Comparison of ENCODE assay signal across 11 mouse cellular contexts in the genomic region with DNA sequence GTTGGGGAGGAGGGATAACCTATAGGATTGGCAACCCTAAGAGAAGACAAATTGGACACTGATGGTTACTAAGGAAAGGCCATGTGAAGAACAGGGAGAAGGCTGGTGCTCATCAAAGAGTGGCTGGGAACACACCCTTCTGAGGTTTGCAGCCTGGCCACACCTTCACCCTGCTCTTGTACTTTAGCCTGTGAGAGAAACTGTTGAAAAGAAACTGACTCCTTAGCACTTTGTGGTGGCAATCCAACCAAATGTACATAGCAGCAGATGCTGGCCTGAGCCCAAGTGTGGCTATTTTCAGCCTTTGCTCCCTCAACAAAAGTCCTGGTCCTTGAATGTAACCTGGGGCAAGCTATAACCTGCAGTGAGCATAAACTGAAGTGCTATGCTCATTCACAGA.
"Had no signal": no experiment of that assay in that cellular context is flagged by ENCODE, and none has a peak within 500 bp of the region (broad histone marks: within the 10 kb centered on the region; RNA-seq: fewer than 3 reads in every experiment).

No protein-coding gene starts in this region.

- H3K4me1 ChIP-seq: liver, embryonic 12.5 days had no signal

- H3K4me3 ChIP-seq: limb, embryonic 15.5 days; liver, embryonic 12.5 days; midbrain, embryonic 10.5 days; myocyte had no signal

- H3K9ac ChIP-seq: limb, embryonic 15.5 days; liver, embryonic 12.5 days had no signal

- H3K36me3 ChIP-seq: limb, embryonic 15.5 days; liver, embryonic 12.5 days; midbrain, embryonic 10.5 days had no signal

- ATAC-seq: hindbrain, postnatal 0 days; liver, embryonic 12.5 days had no signal

- H3K4me2 ChIP-seq: limb, embryonic 15.5 days; liver, embryonic 12.5 days had no signal

- DNase-seq: kidney, adult 8-10 months; kidney, postnatal 25 days; layer of hippocampus, adult 9-11 months; layer of hippocampus, postnatal 36 days; midbrain, embryonic 14.5 days; thymus, postnatal 36 days had no signal

- H3K27ac ChIP-seq: hindbrain, postnatal 0 days; limb, embryonic 15.5 days; liver, embryonic 12.5 days; midbrain, embryonic 10.5 days had no signal

- H3K9me3 ChIP-seq: limb, embryonic 15.5 days; liver, embryonic 12.5 days; midbrain, embryonic 10.5 days had no signal

- H3K27me3 ChIP-seq: limb, embryonic 15.5 days; liver, embryonic 12.5 days had no signal
